Mouse (Mus musculus): ENCODE data around the gene Osbp2. TPM values are rescaled to one million over a fixed set of nuclear protein-coding genes. Genes with fewer than 3 reads are reported as not detected.

Osbp2 gene
- polyA plus RNA-seq, 1 experiment from 2014 or later: 0.73 TPM

DNA sequence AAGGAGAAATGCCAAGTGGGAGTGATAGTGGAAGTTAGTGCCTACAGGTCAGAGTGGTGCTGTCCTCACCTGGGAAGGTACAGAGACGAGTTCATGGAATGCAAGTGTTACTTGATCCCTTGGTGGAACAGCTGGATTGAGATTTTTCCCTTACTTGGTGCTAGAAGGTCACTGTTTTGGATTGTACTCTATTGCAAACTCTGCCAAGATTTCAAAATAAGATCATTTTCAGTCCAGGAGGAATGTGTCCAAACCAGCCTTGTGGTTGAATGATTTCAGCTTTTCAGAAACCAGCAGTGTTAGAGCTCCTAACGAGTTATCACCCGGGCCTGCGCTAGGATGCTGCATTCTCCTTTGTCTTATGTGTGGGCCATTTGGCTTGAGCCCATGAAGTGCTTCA, 189.2 kb downstream of the Osbp2 start:
- Histone ChIP-seq H3K27me3 (no peaks in the 10 kb centered on the region), H3K4me2 (no peak overlapping the region), H3K4me3 (replicated peaks) (no peak overlapping the region), H3K36me3 (peaks cover 96% of the 10 kb centered on the region), H3K9ac (replicated peaks) (no peak overlapping the region), H3K9me3 (no peaks in the 10 kb centered on the region), H3K27ac (no peak overlapping the region), H3K4me1 (replicated peaks) (no peaks in the 10 kb centered on the region)
- 87% methylated on average over 4 of the region's 4 CpGs for WGBS
- ATAC-seq (ENCODE audit: insufficient number of reproducible peaks, insufficient read depth, low FRiP score, low TSS enrichment, low read depth): no peak

DNA sequence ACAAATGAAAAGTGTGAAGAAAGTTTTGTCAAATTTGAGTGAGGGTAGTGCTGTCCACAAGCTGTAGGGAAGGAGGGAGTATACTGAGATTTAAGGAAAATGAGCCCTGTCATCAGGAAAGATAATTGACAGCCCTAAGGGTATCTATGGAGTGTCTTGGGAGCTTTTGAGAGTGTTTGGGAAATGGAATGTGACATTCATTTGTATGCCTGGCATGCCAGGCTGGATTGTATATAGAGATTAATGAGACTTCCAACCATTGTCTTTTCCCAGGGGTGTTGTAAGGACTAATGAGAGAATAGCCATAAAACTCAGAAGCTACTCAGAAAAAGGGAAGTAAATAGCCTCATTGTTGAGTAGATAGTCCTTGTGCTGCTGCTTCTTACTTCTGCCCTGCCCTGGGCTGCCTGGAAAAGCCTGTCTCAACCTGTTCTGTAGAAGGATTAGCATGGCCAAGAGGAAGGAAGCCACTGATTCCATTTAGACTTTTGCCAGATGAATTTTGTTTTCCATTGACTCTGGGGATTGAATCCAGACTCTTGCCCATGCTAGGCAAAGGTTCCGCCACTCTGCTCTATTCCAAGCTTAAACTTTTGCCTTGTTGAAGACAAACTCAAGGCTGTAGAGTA, 192.6 kb downstream of the Osbp2 start:
- H3K9ac ChIP-seq (replicated peaks): no peak overlapping the region
- ATAC-seq (ENCODE audit: insufficient number of reproducible peaks, insufficient read depth, low FRiP score, low TSS enrichment, low read depth): no peak

DNA sequence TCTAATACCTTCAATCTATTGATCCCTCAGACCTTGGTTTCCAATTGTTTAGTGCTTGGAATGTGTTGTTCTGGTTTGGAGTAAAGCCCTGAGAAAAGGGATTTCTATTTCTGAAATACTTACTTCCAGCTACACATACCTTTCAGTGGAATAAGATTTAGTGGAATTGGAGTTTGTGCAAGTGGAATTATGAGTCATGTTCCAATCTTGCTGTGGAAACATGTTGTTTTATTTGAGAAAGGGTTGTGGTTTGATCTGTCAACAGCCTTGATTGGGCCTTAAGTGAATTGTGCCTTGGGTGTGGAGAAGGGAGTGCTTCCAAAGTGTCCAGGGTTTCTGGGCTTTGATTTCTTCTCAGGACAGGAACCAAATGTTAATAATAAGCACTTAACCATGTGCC, 193.9 kb downstream of the Osbp2 start:
- Histone ChIP-seq H3K9ac (replicated peaks) (no peak overlapping the region), H3K9me3 (no peaks in the 10 kb centered on the region), H3K4me3 (replicated peaks) (no peak overlapping the region), H3K27ac (no peak overlapping the region), H3K27me3 (no peaks in the 10 kb centered on the region), H3K36me3 (peaks cover 87% of the 10 kb centered on the region), H3K4me2 (no peak overlapping the region), H3K4me1 (replicated peaks) (no peaks in the 10 kb centered on the region)
- no peak for ATAC-seq (ENCODE audit: insufficient number of reproducible peaks, insufficient read depth, low FRiP score, low TSS enrichment, low read depth)

More for the DNA sequence above, 192.6 kb downstream of the Osbp2 start:
- no peaks in the 10 kb centered on the region for H3K9me3 ChIP-seq
- H3K4me1 ChIP-seq (replicated peaks): no peaks in the 10 kb centered on the region
- WGBS: 92% methylated on average over 1 of the region's 1 CpGs
- H3K36me3 ChIP-seq: peaks cover 96% of the 10 kb centered on the region
- no peaks in the 10 kb centered on the region for H3K27me3 ChIP-seq
- H3K27ac ChIP-seq: no peak overlapping the region
- H3K4me3 ChIP-seq (replicated peaks): no peak overlapping the region
- no peak overlapping the region for H3K4me2 ChIP-seq

DNA sequence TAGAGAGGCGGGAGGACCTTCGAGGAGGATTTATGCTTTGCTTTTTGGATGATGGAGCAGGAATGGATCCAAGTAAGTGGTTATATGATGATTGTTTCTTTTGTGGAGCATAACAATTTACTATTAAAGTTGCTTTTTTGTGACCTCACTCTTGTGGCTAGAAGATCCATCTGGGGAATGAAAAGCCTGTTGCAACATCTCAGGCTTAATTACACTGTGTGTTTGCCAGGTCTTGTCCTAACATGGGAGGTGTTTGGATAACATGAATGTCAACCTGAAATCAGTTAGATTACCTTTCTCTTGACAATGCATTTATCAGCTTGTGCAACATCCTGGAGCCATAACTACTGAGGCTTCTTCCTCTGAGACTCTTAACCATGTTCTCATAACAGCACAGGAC, 194.9 kb downstream of the Osbp2 start:
- Histone ChIP-seq H3K9ac (replicated peaks) (no peak overlapping the region), H3K4me1 (replicated peaks) (no peaks in the 10 kb centered on the region), H3K9me3 (no peaks in the 10 kb centered on the region), H3K4me2 (no peak overlapping the region), H3K36me3 (peaks cover 87% of the 10 kb centered on the region), H3K27me3 (no peaks in the 10 kb centered on the region), H3K4me3 (replicated peaks) (no peak overlapping the region), H3K27ac (no peak overlapping the region)
- ATAC-seq (ENCODE audit: insufficient number of reproducible peaks, insufficient read depth, low FRiP score, low TSS enrichment, low read depth): no peak
- 94% methylated on average over 2 of the region's 2 CpGs for WGBS

DNA sequence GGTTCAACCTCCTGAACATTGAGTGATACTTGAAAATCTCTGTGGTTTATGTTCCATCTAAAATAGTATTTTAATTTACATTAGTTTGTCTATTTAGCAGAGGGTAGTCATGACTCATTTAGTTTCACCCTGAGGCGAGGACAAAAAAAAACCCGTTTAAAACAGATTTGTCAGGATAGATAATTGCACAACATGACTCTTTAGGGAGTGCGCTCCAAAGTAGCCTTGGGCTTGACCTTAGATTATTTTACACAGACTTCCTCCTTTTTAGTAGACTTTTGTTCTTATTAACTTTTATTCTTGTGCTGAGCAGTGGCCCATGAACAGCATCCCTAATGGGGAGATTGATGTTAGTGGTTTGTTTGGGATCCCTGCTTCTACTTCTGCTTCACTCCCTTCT, 196.2 kb downstream of the Osbp2 start:
- H3K4me1 ChIP-seq (replicated peaks): no peaks in the 10 kb centered on the region
- H3K4me2 ChIP-seq: no peak overlapping the region
- WGBS: 88% methylated on average over 3 of the region's 3 CpGs
- H3K36me3 ChIP-seq: peaks cover 83% of the 10 kb centered on the region
- H3K4me3 ChIP-seq (replicated peaks): no peak overlapping the region
- ATAC-seq (ENCODE audit: insufficient number of reproducible peaks, insufficient read depth, low FRiP score, low TSS enrichment, low read depth): no peak
- H3K27ac ChIP-seq: no peak overlapping the region
- H3K27me3 ChIP-seq: no peaks in the 10 kb centered on the region
- H3K9ac ChIP-seq (replicated peaks): no peak overlapping the region
- H3K9me3 ChIP-seq: no peaks in the 10 kb centered on the region

DNA sequence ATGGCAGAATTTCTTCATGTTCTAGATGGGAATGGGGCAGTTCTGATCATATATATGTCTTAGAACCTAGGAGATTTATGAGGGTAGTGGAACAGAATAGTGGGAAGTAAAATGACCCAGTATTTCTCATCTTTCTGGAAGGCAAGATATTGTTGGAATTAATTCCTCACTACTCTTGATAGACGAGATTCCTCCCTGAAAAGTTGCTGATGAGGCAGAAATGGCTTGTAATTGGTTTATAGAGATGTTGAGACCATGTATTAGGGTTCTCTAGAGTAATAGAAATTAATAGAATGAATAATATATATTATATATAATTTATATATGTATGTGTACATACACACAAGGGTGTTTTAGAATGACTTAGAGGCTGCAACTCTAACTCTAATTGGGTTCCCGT, 201.7 kb downstream of the Osbp2 start:
- Histone ChIP-seq H3K27ac (no peak overlapping the region), H3K4me3 (replicated peaks) (no peak overlapping the region), H3K4me1 (replicated peaks) (no peaks in the 10 kb centered on the region), H3K9ac (replicated peaks) (no peak overlapping the region), H3K9me3 (no peaks in the 10 kb centered on the region), H3K27me3 (no peaks in the 10 kb centered on the region), H3K36me3 (peaks cover 56% of the 10 kb centered on the region), H3K4me2 (no peak overlapping the region)
- ATAC-seq (ENCODE audit: insufficient number of reproducible peaks, insufficient read depth, low FRiP score, low TSS enrichment, low read depth): no peak
- WGBS: 88% methylated on average over 2 of the region's 2 CpGs

Other genes starting within 250 kb of the Osbp2 start
- gene Morc2a, start 214.7 kb downstream of the Osbp2 start, polyA plus RNA-seq (2016; fragmentation: Nextera tagmentation; extraction: Ambion mirVana): 50.5 and 54.0 TPM in 2 replicates
- 0.15 and 0.18 TPM in 2 replicates for gene 4921536K21Rik, start 31.2 kb upstream of the Osbp2 start, polyA plus RNA-seq (2016; fragmentation: Nextera tagmentation; extraction: Ambion mirVana)
- 11.2 and 11.4 TPM in 2 replicates for gene Dusp18, start 31.3 kb upstream of the Osbp2 start, polyA plus RNA-seq (2016; fragmentation: Nextera tagmentation; extraction: Ambion mirVana)
- 3.0 and 3.7 TPM in 2 replicates for gene Slc35e4, start 50.8 kb upstream of the Osbp2 start, polyA plus RNA-seq (2016; fragmentation: Nextera tagmentation; extraction: Ambion mirVana)
- 27.4 and 29.9 TPM in 2 replicates for gene Tcn2, start 68.3 kb upstream of the Osbp2 start, polyA plus RNA-seq (2016; fragmentation: Nextera tagmentation; extraction: Ambion mirVana)
- 85.6 and 85.7 TPM in 2 replicates for gene Pes1, start 100.1 kb upstream of the Osbp2 start, polyA plus RNA-seq (2016; fragmentation: Nextera tagmentation; extraction: Ambion mirVana)
- not detected in 2 replicates for gene 4930556J24Rik, start 112.9 kb upstream of the Osbp2 start, polyA plus RNA-seq (2016; fragmentation: Nextera tagmentation; extraction: Ambion mirVana)
- 4.4 and 5.4 TPM in 2 replicates for gene Gal3st1, start 119.7 kb upstream of the Osbp2 start, polyA plus RNA-seq (2016; fragmentation: Nextera tagmentation; extraction: Ambion mirVana)
- not detected in 2 replicates for gene Sec14l4, start 167.6 kb upstream of the Osbp2 start, polyA plus RNA-seq (2016; fragmentation: Nextera tagmentation; extraction: Ambion mirVana)
- not detected in 2 replicates for gene Sec14l3, start 200.9 kb upstream of the Osbp2 start, polyA plus RNA-seq (2016; fragmentation: Nextera tagmentation; extraction: Ambion mirVana)
- gene Mtfp1, start 231.5 kb upstream of the Osbp2 start, polyA plus RNA-seq (2016; fragmentation: Nextera tagmentation; extraction: Ambion mirVana): 8.7 TPM in 2 replicates

Measured in limb, embryonic 12.5 days (tissue).